ENCODE assay signal across 23 mouse cellular contexts in the genomic region with DNA sequence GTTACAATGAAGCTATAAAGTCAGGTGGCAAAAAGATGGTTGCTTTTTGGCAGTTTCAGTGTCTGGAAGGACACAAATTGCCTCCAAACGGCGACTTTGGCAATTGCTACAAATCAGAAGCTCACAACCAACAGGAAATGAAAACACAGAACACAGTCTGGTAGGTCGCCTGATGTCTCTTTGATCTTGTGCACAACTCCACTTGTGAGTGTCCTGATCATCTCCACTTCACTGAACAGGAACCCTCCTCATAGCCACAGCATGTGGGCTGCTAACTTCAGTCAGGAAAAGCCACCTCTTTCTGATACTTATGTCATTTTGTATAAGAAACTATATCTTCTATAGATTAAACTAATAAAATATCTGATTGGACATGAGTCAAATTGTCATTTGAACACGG.
A peak's percentile ranks its signal among the peaks of the same experiment; 100 is the strongest.
DNase-seq lines count a peak whose midpoint lies in the region; ATAC-seq and TF ChIP-seq lines count a peak whose summit lies in the region.
"Had no signal": no experiment of that assay in that cellular context is flagged by ENCODE, and none has a peak within 500 bp of the region (broad histone marks: within the 10 kb centered on the region; RNA-seq: fewer than 3 reads in every experiment).

No protein-coding gene starts in this region.

- H3K4me3 ChIP-seq in kidney, embryonic 16.5 days (ENCODE audit: low read length) = no peak overlapping the region
- H3K4me3 ChIP-seq in left cerebral cortex, adult 2 months = no peak overlapping the region
- H3K4me3 ChIP-seq: embryonic facial prominence, embryonic 12.5 days; embryonic facial prominence, embryonic 15.5 days; gastrocnemius, adult 2 months; hindbrain, embryonic 12.5 days; hindbrain, embryonic 15.5 days had no signal

- H3K9ac ChIP-seq in kidney, embryonic 16.5 days (replicated peaks; ENCODE audit: low read length) = no peak overlapping the region
- H3K9ac ChIP-seq: embryonic facial prominence, embryonic 12.5 days; embryonic facial prominence, embryonic 15.5 days; forebrain, postnatal 0 days; hindbrain, embryonic 12.5 days; hindbrain, embryonic 15.5 days had no signal

- no peak overlapping the region for H3K4me2 ChIP-seq in kidney, embryonic 16.5 days (replicated peaks; ENCODE audit: low read depth, low read length)
- H3K4me2 ChIP-seq: embryonic facial prominence, embryonic 12.5 days; embryonic facial prominence, embryonic 15.5 days; heart, embryonic 11.5 days; hindbrain, embryonic 12.5 days; hindbrain, embryonic 15.5 days had no signal

- TF ChIP-seq CTCF in left cerebral cortex, adult 2 months (IDR thresholded peaks at IDR 0.05) = no peak

- H3K4me1 ChIP-seq in kidney, embryonic 16.5 days (ENCODE audit: insufficient read depth, low read length) = no peaks in the 10 kb centered on the region
- H3K4me1 ChIP-seq: embryonic facial prominence, embryonic 12.5 days; embryonic facial prominence, embryonic 15.5 days; hindbrain, embryonic 12.5 days; hindbrain, embryonic 15.5 days had no signal

- no peak for ATAC-seq in cerebellum, adult (ENCODE audit: insufficient number of reproducible peaks, low FRiP score, low TSS enrichment)
- peak; percentile 74; the same call in 1 of the 2 replicates for ATAC-seq in kidney, embryonic 16.5 days (ENCODE audit: low FRiP score, low TSS enrichment)
- ATAC-seq: activated CD4-positive, CD25-positive, alpha-beta regulatory T cell, adult 4 months; forebrain, embryonic 14.5 days; forebrain, postnatal 0 days had no signal

- H3K27me3 ChIP-seq in kidney, embryonic 16.5 days (ENCODE audit: insufficient read depth, low read length) = no peaks in the 10 kb centered on the region
- H3K27me3 ChIP-seq: embryonic facial prominence, embryonic 12.5 days; embryonic facial prominence, embryonic 15.5 days; hindbrain, embryonic 12.5 days; hindbrain, embryonic 15.5 days had no signal

- DNase-seq in cerebellum, postnatal 10 days = peak; percentile 4 to 14
- peak; percentile 14 for DNase-seq in embryo, embryonic 10.5 days (ENCODE audit: low spot score)
- DNase-seq in embryo, embryonic 9.5 days (ENCODE audit: extremely low spot score) = no peak
- DNase-seq in kidney, postnatal 14 days = no peak
- no peak for DNase-seq in left cerebral cortex, adult 2 months (ENCODE audit: extremely low spot score in 1 of 2, low spot score in 2 of 2)
- DNase-seq in left cerebral cortex, adult 9 months (ENCODE audit: low spot score in 2 of 2) = no peak
- DNase-seq: adrenal gland, adult 8-10 months; adrenal gland, postnatal 25 days; cerebellum, adult 18-20 months; cerebellum, adult 9-11 months; forebrain, postnatal 0 days; gastrocnemius, adult 2 months; gastrocnemius, postnatal 14 days; heart, adult 11 months had no signal

- H3K36me3 ChIP-seq in kidney, embryonic 16.5 days (ENCODE audit: insufficient read depth, low read length) = no peaks in the 10 kb centered on the region
- H3K36me3 ChIP-seq: embryonic facial prominence, embryonic 12.5 days; embryonic facial prominence, embryonic 15.5 days; hindbrain, embryonic 12.5 days; hindbrain, embryonic 15.5 days had no signal

- intact Hi-C loops in left cerebral cortex, adult 2 months (cut with DNase I) = no loop called here

- 21% methylated on average over 4 of the region's 4 CpGs for WGBS in kidney, embryonic 16.5 days

- no peaks in the 10 kb centered on the region for H3K9me3 ChIP-seq in kidney, embryonic 16.5 days (ENCODE audit: low read length)
- H3K9me3 ChIP-seq: embryonic facial prominence, embryonic 12.5 days; embryonic facial prominence, embryonic 15.5 days; hindbrain, embryonic 12.5 days; hindbrain, embryonic 15.5 days had no signal

- no peak overlapping the region for H3K27ac ChIP-seq in kidney, embryonic 16.5 days (ENCODE audit: low read length)
- H3K27ac ChIP-seq in left cerebral cortex, adult 2 months = peak overlapping the region; percentile 12; the same call in 1 of the 2 replicates
- H3K27ac ChIP-seq: embryonic facial prominence, embryonic 12.5 days; embryonic facial prominence, embryonic 15.5 days; gastrocnemius, adult 2 months; hindbrain, embryonic 12.5 days; hindbrain, embryonic 15.5 days had no signal

Comparison
In these comparisons a context has a peak if more than half of its experiments do, and no peak if none do; other contexts are left out.
1. DNase-seq: peak in cerebellum, postnatal 10 days (2 of 2) and embryo, embryonic 10.5 days (single experiment); none in embryo, embryonic 9.5 days (single experiment), kidney, postnatal 14 days (single experiment), left cerebral cortex, adult 2 months (0 of 2) and left cerebral cortex, adult 9 months (0 of 2).